Mouse (Mus musculus) intestine, postnatal 0 days (tissue): Measurements from ENCODE around the gene Zkscan14. TPM values are rescaled to one million over a fixed set of nuclear protein-coding genes. Genes with fewer than 3 reads are reported as not detected.
"Not testable (repeated sequence)": the region's sequence is repeated elsewhere in the genome, so short reads cannot be mapped to it uniquely, and the experiment has no call there.

Experiments
- ATAC-seq: fragments of 200-750 bp; cut with Nextera tagmentation; 2 replicates; pipeline ENCODE4 v1.8.0; 2017; ENCODE audit warnings: mild to moderate bottlenecking, moderate TSS enrichment, moderate library complexity
- H3K27ac ChIP-seq: fragments of 300-500 bp; sonication (generic); 2 replicates; pipeline ENCODE4 v1.5.1; 2014; ENCODE audit warnings: mild to moderate bottlenecking, low read depth, low read length, moderate library complexity
- H3K27me3 ChIP-seq: fragments of 300-500 bp; sonication (generic); replicated peaks from 2 replicates; pipeline ENCODE4 v1.6.1; 2014; ENCODE audit warnings: low read length, mixed read lengths; ENCODE audit not compliant: control insufficient read depth, insufficient read depth
- H3K36me3 ChIP-seq: fragments of 300-500 bp; sonication (generic); 2 replicates; pipeline ENCODE4 v1.6.1; 2014; ENCODE audit warnings: mild to moderate bottlenecking, moderate library complexity; ENCODE audit not compliant: control insufficient read depth, insufficient read depth
- H3K4me1 ChIP-seq: fragments of 300-500 bp; sonication (generic); replicated peaks from 2 replicates; pipeline ENCODE4 v1.6.1; 2014; ENCODE audit warnings: antibody characterized with exemption, low read length, mixed read lengths; ENCODE audit not compliant: control insufficient read depth, insufficient read depth
- H3K4me2 ChIP-seq: fragments of 300-500 bp; sonication (generic); replicated peaks from 2 replicates; pipeline ENCODE4 v1.6.1; 2014; ENCODE audit warnings: low read depth, mild to moderate bottlenecking, moderate library complexity
- H3K4me3 ChIP-seq: fragments of 300-500 bp; sonication (generic); 2 replicates; pipeline ENCODE4 v1.5.1; 2014; ENCODE audit warnings: low read depth, low read length
- H3K9ac ChIP-seq: fragments of 300-500 bp; sonication (generic); 2 replicates; pipeline ENCODE4 v1.6.1; 2014; ENCODE audit warnings: mild to moderate bottlenecking, low read depth, low read length
- H3K9me3 ChIP-seq: fragments of 300-500 bp; sonication (generic); 2 replicates; pipeline ENCODE4 v1.6.1; 2016; ENCODE audit warnings: mixed run types; ENCODE audit not compliant: control insufficient read depth
- CTCF ChIP-seq: sonication (generic); IDR thresholded peaks from 2 replicates; pipeline ENCODE4 v1.5.1; 2016; ENCODE audit warnings: low read depth, mild to moderate bottlenecking, control low read depth, antibody characterized with exemption, moderate library complexity
- WGBS: fragments of 180-500 bp; shearing (Covaris S2); extraction: QIAGEN DNeasy Blood & Tissue Kit; methylation state at CpG from one replicate; pipeline ENCODE4 v1.1.7; 2014; 5-methylcytosine and 5-hydroxymethylcytosine counted together
- polyA plus RNA-seq: library from polyadenylated mRNA; unstranded; fragments of >200 nt; fragmentation: Nextera tagmentation; extraction: Ambion mirVana; gene quantifications from 2 replicates; pipeline ENCODE4 v1.2.1, GENCODE M21; 2015

Gene Zkscan14
- polyA plus RNA-seq, 1 experiment from 2014 or later, result 9.8 TPM

DNA sequence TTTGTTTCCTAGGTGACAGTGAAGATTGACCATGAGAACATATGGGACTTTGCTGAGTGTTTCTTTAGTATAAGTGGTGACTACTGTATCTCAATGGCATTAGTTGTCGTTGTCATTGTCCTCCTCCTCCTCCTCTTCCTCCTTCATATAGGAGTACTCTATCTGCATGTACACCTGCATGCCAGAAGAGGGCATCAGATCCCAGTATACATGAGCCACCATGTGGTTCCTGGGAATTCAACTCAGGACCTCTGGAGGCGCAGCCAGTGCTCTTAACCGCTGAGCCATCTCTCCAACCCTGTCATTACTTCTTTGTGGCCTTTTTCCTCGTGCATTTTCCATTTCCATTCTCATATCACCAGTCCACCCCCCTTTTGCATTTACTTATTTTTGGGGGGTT lies 13.0 kb upstream of the Zkscan14 start:
- no peak overlapping the region for H3K4me2 ChIP-seq
- H3K36me3 ChIP-seq, result peaks cover 47% of the 10 kb centered on the region
- TF ChIP-seq CTCF, result peak; percentile 75
- no peak for ATAC-seq
- no peak overlapping the region for H3K4me3 ChIP-seq
- H3K9ac ChIP-seq, result no peak overlapping the region
- no peaks in the 10 kb centered on the region for H3K27me3 ChIP-seq
- no peaks in the 10 kb centered on the region for H3K4me1 ChIP-seq
- 62% methylated on average over 4 of the region's 4 CpGs for WGBS
- H3K27ac ChIP-seq, result no peak overlapping the region
- no peaks in the 10 kb centered on the region for H3K9me3 ChIP-seq

DNA sequence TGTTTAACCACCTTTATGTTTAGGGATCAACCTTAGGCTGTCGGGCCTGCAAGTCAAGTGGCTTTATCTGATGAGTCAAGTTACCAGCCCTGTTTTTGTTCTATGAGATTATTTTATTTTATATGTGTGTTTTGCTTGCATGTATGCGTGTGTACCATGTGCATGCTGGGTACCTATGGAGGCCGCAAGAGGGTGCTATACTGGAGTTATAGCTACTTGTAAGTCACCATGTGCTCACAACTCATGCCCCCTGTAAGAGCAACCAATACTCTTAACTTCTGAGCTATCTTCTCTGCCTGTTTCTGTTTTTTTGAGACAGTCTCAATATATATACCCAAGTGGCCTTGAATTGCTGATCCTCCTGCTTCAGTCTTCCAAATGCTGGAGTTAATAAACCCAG lies 11.8 kb upstream of the Zkscan14 start:
- Histone ChIP-seq H3K27me3 (no peaks in the 10 kb centered on the region), H3K4me1 (no peaks in the 10 kb centered on the region), H3K27ac (no peak overlapping the region), H3K4me2 (no peak overlapping the region), H3K4me3 (no peak overlapping the region), H3K36me3 (peaks cover 37% of the 10 kb centered on the region), H3K9ac (no peak overlapping the region), H3K9me3 (no peaks in the 10 kb centered on the region)
- 93% methylated on average over 3 of the region's 3 CpGs for WGBS
- no peak for ATAC-seq
- TF ChIP-seq CTCF, result no peak

DNA sequence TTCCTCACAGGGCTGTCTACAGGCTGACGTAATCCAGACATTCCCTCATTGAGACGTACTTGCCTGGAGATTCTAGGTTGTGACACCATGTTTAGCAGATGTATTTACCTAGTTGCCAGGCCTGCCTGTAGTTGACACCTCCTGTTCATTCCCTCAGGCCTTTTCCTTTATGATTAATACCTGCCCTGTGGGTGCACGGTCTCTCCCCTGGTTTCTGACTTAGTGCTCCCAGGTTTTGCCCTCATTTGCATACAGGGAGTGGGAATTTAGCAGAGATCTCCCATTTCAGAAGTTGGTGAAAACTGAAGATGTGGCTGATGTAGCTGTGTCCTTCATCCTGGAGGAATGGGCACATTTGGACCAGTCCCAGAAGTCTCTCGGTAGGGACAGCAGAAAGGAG lies 10.5 kb upstream of the Zkscan14 start:
- no peaks in the 10 kb centered on the region for H3K4me1 ChIP-seq
- H3K27me3 ChIP-seq, result no peaks in the 10 kb centered on the region
- 91% methylated on average over 4 of the region's 4 CpGs for WGBS
- no peak overlapping the region for H3K4me2 ChIP-seq
- TF ChIP-seq CTCF, result no peak
- H3K9ac ChIP-seq, result no peak overlapping the region
- H3K36me3 ChIP-seq, result peaks cover 30% of the 10 kb centered on the region
- ATAC-seq, result no peak
- H3K9me3 ChIP-seq, result no peaks in the 10 kb centered on the region
- no peak overlapping the region for H3K27ac ChIP-seq
- H3K4me3 ChIP-seq, result no peak overlapping the region

- Histone ChIP-seq H3K9me3 (no peaks in the 10 kb centered on the region), H3K4me2 (no peak overlapping the region), H3K9ac (no peak overlapping the region), H3K4me1 (no peaks in the 10 kb centered on the region), H3K27ac (no peak overlapping the region), H3K4me3 (no peak overlapping the region), H3K36me3 (peaks cover 30% of the 10 kb centered on the region), H3K27me3 (no peaks in the 10 kb centered on the region)
- no peak for TF ChIP-seq CTCF
- ATAC-seq, result no peak
- 97% methylated on average over 4 of the region's 4 CpGs for WGBS
These were observed 9.7 kb upstream of the Zkscan14 start for GRCm38 (mm10) chr5:145211340-145211739.

- H3K4me1 ChIP-seq, ATAC-seq, H3K9ac ChIP-seq, H3K9me3 ChIP-seq, H3K4me3 ChIP-seq, H3K4me2 ChIP-seq, H3K27ac ChIP-seq, H3K27me3 ChIP-seq: not testable (repeated sequence)
- 35% methylated on average over 11 of the region's 11 CpGs for WGBS
- H3K36me3 ChIP-seq, result peaks cover 30% of the 10 kb centered on the region
These were observed 6.7 kb upstream of the Zkscan14 start for GRCm38 (mm10) chr5:145208391-145208790.

DNA sequence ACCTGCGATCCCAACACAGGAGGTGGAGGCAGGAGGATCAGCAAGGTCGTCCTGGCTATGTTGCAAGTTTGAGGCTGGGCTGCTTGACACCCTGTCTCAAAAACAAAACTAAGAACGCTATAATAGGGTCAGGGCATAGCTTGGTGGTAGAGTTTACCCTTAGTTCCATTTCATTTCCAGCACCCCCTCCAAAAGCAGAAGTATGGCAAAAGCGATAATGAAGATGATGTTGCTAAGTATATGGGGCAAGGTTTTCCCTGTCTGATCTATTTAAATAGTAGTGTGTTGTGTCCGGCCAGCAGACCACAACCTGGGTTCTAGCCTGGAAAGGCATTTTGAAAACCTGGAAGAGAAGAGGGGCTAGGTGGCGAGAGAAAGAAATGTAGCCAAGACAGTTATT lies 6.3 kb upstream of the Zkscan14 start:
- Histone ChIP-seq H3K4me2 (no peak overlapping the region), H3K27me3 (no peaks in the 10 kb centered on the region), H3K9ac (no peak overlapping the region), H3K36me3 (peaks cover 29% of the 10 kb centered on the region), H3K4me1 (no peaks in the 10 kb centered on the region; the same call in 1 of the 2 replicates), H3K27ac (no peak overlapping the region), H3K9me3 (no peaks in the 10 kb centered on the region), H3K4me3 (no peak overlapping the region)
- WGBS, result 74% methylated on average over 5 of the region's 6 CpGs
- ATAC-seq, result no peak
- TF ChIP-seq CTCF, result no peak

DNA sequence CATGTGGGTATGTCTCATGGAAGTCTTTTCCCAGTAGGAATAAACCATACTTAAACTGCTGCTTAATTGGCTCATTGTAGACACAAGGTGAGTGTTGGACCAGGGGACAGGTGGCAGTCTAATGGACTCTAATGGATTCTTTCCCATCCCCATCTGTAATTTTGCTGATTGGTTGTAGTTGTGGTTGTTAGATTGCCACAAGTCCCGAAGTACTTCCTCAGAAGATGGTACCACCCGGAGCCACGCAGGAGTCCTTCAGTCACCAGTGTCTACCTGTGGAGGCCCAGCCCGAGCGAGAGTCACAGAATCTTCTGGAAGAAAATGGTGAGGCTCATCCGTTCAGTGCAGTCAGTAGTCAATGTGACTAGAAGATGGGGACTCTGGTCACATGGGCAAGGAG lies 5.7 kb upstream of the Zkscan14 start:
- Histone ChIP-seq H3K4me2 (no peak overlapping the region), H3K27me3 (no peaks in the 10 kb centered on the region), H3K4me1 (no peaks in the 10 kb centered on the region; the same call in 1 of the 2 replicates), H3K36me3 (peaks cover 23% of the 10 kb centered on the region), H3K27ac (no peak overlapping the region), H3K4me3 (no peak overlapping the region), H3K9ac (no peak overlapping the region), H3K9me3 (no peaks in the 10 kb centered on the region)
- TF ChIP-seq CTCF, result no peak
- 93% methylated on average over 6 of the region's 6 CpGs for WGBS
- no peak for ATAC-seq
